Mouse (Mus musculus): ENCODE results near the gene Rab23. TPM values are rescaled to one million over a fixed set of nuclear protein-coding genes. Genes with fewer than 3 reads are reported as not detected.

The Rab23 gene
- polyA plus RNA-seq, 1 experiment from 2014 or later: 8.4 TPM

GRCm38 (mm10) chr1:33693893-33694292 lies 25.8 kb upstream of the Rab23 start:
- Histone ChIP-seq H3K9ac (no peak overlapping the region), H3K27ac (no peak overlapping the region), H3K4me1 (no peaks in the 10 kb centered on the region), H3K36me3 (no peaks in the 10 kb centered on the region), H3K9me3 (replicated peaks) (no peaks in the 10 kb centered on the region), H3K4me3 (no peak overlapping the region), H3K27me3 (replicated peaks) (peaks cover 3% of the 10 kb centered on the region), H3K4me2 (no peak overlapping the region)
- WGBS (ENCODE audit: insufficient replicate concordance): 60% methylated on average over 3 of the region's 3 CpGs
- ATAC-seq: no peak

GRCm38 (mm10) chr1:33696016-33696415 lies 23.7 kb upstream of the Rab23 start:
- no peak overlapping the region for H3K4me2 ChIP-seq
- no peaks in the 10 kb centered on the region for H3K36me3 ChIP-seq
- H3K27ac ChIP-seq: no peak overlapping the region
- no peak for ATAC-seq
- no peaks in the 10 kb centered on the region for H3K4me1 ChIP-seq
- no peak overlapping the region for H3K4me3 ChIP-seq
- no peaks in the 10 kb centered on the region for H3K9me3 ChIP-seq (replicated peaks)
- no peak overlapping the region for H3K9ac ChIP-seq
- H3K27me3 ChIP-seq (replicated peaks): peaks cover 3% of the 10 kb centered on the region
- 49% methylated on average over 2 of the region's 2 CpGs for WGBS (ENCODE audit: insufficient replicate concordance)

DNA sequence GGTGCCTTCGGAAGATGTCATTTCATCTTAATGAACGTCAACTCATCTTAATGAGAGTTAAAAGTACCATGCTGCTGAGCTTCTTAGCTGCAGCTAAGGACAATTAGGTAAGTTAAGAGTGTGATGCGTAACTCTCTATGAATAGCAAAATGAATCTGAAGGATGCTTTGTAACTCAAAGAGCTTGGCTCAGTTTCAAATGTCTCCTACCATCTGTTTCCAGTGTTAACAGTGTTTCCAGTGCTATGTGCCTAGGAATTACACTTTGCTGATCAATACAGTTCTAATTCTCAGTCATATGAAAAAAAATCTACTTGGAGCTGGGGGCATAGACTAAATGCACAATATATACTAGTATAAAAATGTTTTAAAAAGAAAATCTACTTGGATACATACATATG lies 18.4 kb upstream of the Rab23 start:
- H3K27me3 ChIP-seq (replicated peaks): peaks cover 16% of the 10 kb centered on the region; the same call in 1 of the 2 replicates
- H3K4me3 ChIP-seq: no peak overlapping the region
- no peak overlapping the region for H3K4me2 ChIP-seq
- no peak overlapping the region for H3K9ac ChIP-seq
- no peak overlapping the region for H3K27ac ChIP-seq
- H3K36me3 ChIP-seq: no peaks in the 10 kb centered on the region
- ATAC-seq: no peak
- no peaks in the 10 kb centered on the region for H3K4me1 ChIP-seq
- no peaks in the 10 kb centered on the region for H3K9me3 ChIP-seq (replicated peaks)
- WGBS (ENCODE audit: insufficient replicate concordance): 74% methylated on average over 3 of the region's 3 CpGs

- peaks cover 20% of the 10 kb centered on the region for H3K27me3 ChIP-seq (replicated peaks)
- ATAC-seq: peak; percentile 63; the same call in 1 of the 2 replicates
- H3K36me3 ChIP-seq: no peaks in the 10 kb centered on the region
- H3K27ac ChIP-seq: no peak overlapping the region
- H3K9ac ChIP-seq: no peak overlapping the region
- H3K9me3 ChIP-seq (replicated peaks): no peaks in the 10 kb centered on the region
- H3K4me1 ChIP-seq: peaks cover 8% of the 10 kb centered on the region
- WGBS (ENCODE audit: insufficient replicate concordance): 15% methylated on average over 2 of the region's 2 CpGs
- H3K4me2 ChIP-seq: no peak overlapping the region
- no peak overlapping the region for H3K4me3 ChIP-seq
These were observed 10.1 kb upstream of the Rab23 start for GRCm38 (mm10) chr1:33709615-33710014.

GRCm38 (mm10) chr1:33712026-33712425 lies 7.7 kb upstream of the Rab23 start:
- H3K9ac ChIP-seq: no peak overlapping the region
- peaks cover 19% of the 10 kb centered on the region for H3K27me3 ChIP-seq (replicated peaks)
- H3K27ac ChIP-seq: no peak overlapping the region
- H3K4me3 ChIP-seq: no peak overlapping the region
- no peaks in the 10 kb centered on the region for H3K36me3 ChIP-seq
- no peak for ATAC-seq
- H3K9me3 ChIP-seq (replicated peaks): no peaks in the 10 kb centered on the region
- peaks cover 8% of the 10 kb centered on the region for H3K4me1 ChIP-seq
- WGBS (ENCODE audit: insufficient replicate concordance): 73% methylated on average over 5 of the region's 5 CpGs
- no peak overlapping the region for H3K4me2 ChIP-seq

- no peaks in the 10 kb centered on the region for H3K9me3 ChIP-seq (replicated peaks)
- no peak overlapping the region for H3K27ac ChIP-seq
- H3K4me2 ChIP-seq: no peak overlapping the region
- no peak overlapping the region for H3K9ac ChIP-seq
- no peaks in the 10 kb centered on the region for H3K36me3 ChIP-seq
- H3K4me3 ChIP-seq: no peak overlapping the region
- no peak for ATAC-seq
- H3K4me1 ChIP-seq: peaks cover 6% of the 10 kb centered on the region
- H3K27me3 ChIP-seq (replicated peaks): peaks cover 14% of the 10 kb centered on the region
- WGBS (ENCODE audit: insufficient replicate concordance): 10% methylated on average over 10 of the region's 10 CpGs
These were observed 4.9 kb upstream of the Rab23 start for GRCm38 (mm10) chr1:33714796-33715195.

DNA sequence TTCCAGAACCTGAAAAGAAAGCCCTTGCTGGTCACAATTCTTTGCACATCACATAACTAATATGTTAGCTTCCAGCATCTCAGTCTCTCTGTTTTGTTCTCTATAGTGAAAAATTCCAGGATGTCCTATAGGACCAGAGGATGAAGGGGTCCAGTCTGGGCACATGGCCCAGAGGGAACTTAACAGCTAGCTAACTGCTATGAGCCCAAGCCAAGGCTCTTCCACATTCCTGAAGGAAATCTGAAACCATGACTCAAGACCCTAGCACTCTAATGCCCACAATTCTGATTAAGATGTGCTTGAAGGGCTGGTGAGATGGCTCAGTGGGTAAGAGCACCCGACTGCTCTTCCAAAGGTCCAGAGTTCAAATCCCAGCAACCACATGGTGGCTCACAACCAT lies 2.1 kb upstream of the Rab23 start:
- Histone ChIP-seq H3K27ac (no peak overlapping the region), H3K4me1 (peaks cover 16% of the 10 kb centered on the region), H3K27me3 (replicated peaks) (peaks cover 14% of the 10 kb centered on the region), H3K4me3 (no peak overlapping the region), H3K9me3 (replicated peaks) (no peaks in the 10 kb centered on the region), H3K9ac (no peak overlapping the region), H3K36me3 (peaks cover 8% of the 10 kb centered on the region), H3K4me2 (no peak overlapping the region)
- ATAC-seq: no peak
- 83% methylated on average over 1 of the region's 1 CpGs for WGBS (ENCODE audit: insufficient replicate concordance)

DNA sequence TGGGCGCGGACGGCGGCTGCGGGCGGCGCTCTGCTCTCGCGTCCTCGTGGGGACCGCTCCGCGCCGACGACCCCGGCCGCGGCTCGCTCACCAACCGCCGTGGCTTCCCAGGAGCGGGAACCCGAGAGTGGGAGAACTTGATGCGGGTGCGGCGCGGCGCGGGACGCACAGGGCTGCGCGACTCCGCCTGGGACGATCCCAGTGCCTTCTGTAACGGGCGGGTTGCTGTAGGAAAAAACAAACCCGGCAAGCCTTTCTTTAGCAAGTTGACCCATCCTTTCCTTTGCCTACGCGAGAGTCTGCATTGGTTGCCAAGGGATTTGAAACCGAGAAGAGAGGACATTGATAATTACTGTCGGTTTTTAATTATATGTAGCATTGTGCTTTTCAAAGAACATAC lies 544 bp downstream of the Rab23 start:
- peaks cover 16% of the 10 kb centered on the region for H3K4me1 ChIP-seq
- no peaks in the 10 kb centered on the region for H3K9me3 ChIP-seq (replicated peaks)
- peak; percentile 51 for ATAC-seq
- H3K27ac ChIP-seq: peak overlapping the region; percentile 83
- peak overlapping the region; percentile 94 for H3K4me2 ChIP-seq
- H3K9ac ChIP-seq: peak overlapping the region; percentile 86
- under 1% methylated on average over 37 of the region's 41 CpGs for WGBS (ENCODE audit: insufficient replicate concordance)
- H3K36me3 ChIP-seq: peaks cover 31% of the 10 kb centered on the region
- H3K4me3 ChIP-seq: peak overlapping the region; percentile 75
- peaks cover under 1% of the 10 kb centered on the region; the same call in 1 of the 2 replicates for H3K27me3 ChIP-seq (replicated peaks)

DNA sequence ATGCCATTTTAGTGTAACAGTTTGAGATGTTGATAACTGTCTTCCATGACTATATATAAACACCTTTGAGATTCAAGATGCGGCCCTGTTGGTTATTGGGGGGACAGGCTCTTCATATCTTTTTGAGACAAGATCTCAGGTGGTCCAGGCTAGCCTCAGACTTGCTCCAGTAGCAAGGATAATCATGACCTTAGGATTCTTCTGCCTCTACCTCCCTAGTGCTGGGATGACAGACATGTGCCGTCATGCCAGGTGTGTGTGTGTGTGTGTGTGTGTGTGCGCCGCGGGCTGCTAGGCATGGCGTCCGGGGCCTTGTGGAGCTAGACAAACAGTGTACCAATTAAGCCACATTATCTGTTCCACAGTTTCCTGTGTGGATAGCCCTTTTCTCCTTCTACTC lies 1.3 kb downstream of the Rab23 start:
- peaks cover 39% of the 10 kb centered on the region for H3K36me3 ChIP-seq
- peak overlapping the region; percentile 86; the same call in 1 of the 2 replicates for H3K9ac ChIP-seq
- H3K4me3 ChIP-seq: peak overlapping the region; percentile 75
- peak overlapping the region; percentile 94 for H3K4me2 ChIP-seq
- no peaks in the 10 kb centered on the region for H3K9me3 ChIP-seq (replicated peaks)
- peaks cover 16% of the 10 kb centered on the region for H3K4me1 ChIP-seq
- no peak overlapping the region for H3K27ac ChIP-seq
- no peak for ATAC-seq
- no peaks in the 10 kb centered on the region; the same call in 1 of the 2 replicates for H3K27me3 ChIP-seq (replicated peaks)
- 79% methylated on average over 7 of the region's 7 CpGs for WGBS (ENCODE audit: insufficient replicate concordance)

GRCm38 (mm10) chr1:33724516-33724915 lies 4.8 kb downstream of the Rab23 start:
- H3K4me2 ChIP-seq: no peak overlapping the region
- H3K4me1 ChIP-seq: peaks cover 14% of the 10 kb centered on the region
- no peak for ATAC-seq
- H3K36me3 ChIP-seq: peaks cover 64% of the 10 kb centered on the region
- no peak overlapping the region for H3K4me3 ChIP-seq
- no peak overlapping the region for H3K27ac ChIP-seq
- no peaks in the 10 kb centered on the region for H3K9me3 ChIP-seq (replicated peaks)
- H3K27me3 ChIP-seq (replicated peaks): no peaks in the 10 kb centered on the region
- H3K9ac ChIP-seq: no peak overlapping the region
- 85% methylated on average over 6 of the region's 6 CpGs for WGBS (ENCODE audit: insufficient replicate concordance)

DNA sequence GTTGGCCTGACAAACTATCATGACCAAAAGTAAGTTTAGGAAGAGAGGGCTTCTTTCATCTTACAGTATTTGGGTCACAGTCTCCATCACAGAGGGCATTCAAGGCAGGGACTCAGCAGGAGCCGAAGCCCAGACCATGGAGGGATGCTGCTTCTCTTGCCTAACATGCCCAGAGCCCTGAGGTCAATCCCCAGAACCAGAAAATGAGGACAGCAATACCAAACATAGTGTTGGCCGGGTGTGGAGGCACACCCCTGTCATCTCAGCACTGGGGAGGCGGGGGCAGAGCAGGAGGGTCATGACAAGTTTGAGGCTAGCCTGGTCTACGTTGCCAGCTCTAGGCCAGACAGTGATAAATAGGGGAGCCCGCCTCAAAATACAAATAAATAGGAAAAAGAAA lies 5.4 kb downstream of the Rab23 start:
- Histone ChIP-seq H3K4me3 (no peak overlapping the region), H3K4me2 (no peak overlapping the region), H3K27ac (no peak overlapping the region), H3K9me3 (replicated peaks) (no peaks in the 10 kb centered on the region), H3K36me3 (peaks cover 69% of the 10 kb centered on the region), H3K9ac (no peak overlapping the region), H3K27me3 (replicated peaks) (no peaks in the 10 kb centered on the region), H3K4me1 (peaks cover 12% of the 10 kb centered on the region)
- 83% methylated on average over 5 of the region's 5 CpGs for WGBS (ENCODE audit: insufficient replicate concordance)
- ATAC-seq: no peak

DNA sequence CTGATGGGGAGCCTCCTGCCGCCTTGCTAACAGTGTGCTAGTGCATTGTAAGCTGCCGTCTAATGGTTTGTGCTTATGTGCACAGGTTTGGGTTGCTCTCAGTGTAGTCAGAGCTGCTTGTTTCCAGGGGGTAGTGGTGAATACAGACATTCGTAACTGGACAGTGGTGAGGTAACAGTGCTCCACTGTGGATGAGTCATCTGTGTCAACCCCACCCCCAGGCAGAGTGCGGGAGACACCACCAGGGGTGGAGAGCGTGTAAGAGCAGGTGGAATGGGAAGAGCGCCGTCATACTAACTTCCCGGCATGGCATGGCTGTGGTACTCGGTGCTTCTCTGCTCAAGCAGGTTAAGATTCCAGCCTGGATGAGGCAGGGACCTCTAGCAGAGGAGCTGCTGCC lies 13.4 kb downstream of the Rab23 start:
- H3K4me1 ChIP-seq: no peaks in the 10 kb centered on the region
- ATAC-seq: no peak; the same call in 1 of the 2 replicates
- no peak overlapping the region for H3K4me2 ChIP-seq
- H3K36me3 ChIP-seq: peaks cover 74% of the 10 kb centered on the region
- H3K27ac ChIP-seq: no peak overlapping the region
- H3K27me3 ChIP-seq (replicated peaks): no peaks in the 10 kb centered on the region
- no peak overlapping the region for H3K9ac ChIP-seq
- H3K9me3 ChIP-seq (replicated peaks): no peaks in the 10 kb centered on the region
- 88% methylated on average over 9 of the region's 9 CpGs for WGBS (ENCODE audit: insufficient replicate concordance)
- H3K4me3 ChIP-seq: no peak overlapping the region

GRCm38 (mm10) chr1:33734001-33734685 lies 14.5 kb downstream of the Rab23 start:
- no peak overlapping the region for H3K4me3 ChIP-seq
- no peak overlapping the region for H3K27ac ChIP-seq
- ATAC-seq: no peak
- H3K4me1 ChIP-seq: no peaks in the 10 kb centered on the region
- no peaks in the 10 kb centered on the region for H3K9me3 ChIP-seq (replicated peaks)
- peaks cover 78% of the 10 kb centered on the region for H3K36me3 ChIP-seq
- no peak overlapping the region for H3K9ac ChIP-seq
- 66% methylated on average over 5 of the region's 5 CpGs for WGBS (ENCODE audit: insufficient replicate concordance)
- H3K4me2 ChIP-seq: no peak overlapping the region
- no peaks in the 10 kb centered on the region for H3K27me3 ChIP-seq (replicated peaks)
